Mouse (Mus musculus) hindbrain, embryonic 15.5 days (tissue): ENCODE measurements around the gene Pacsin3. TPM values are rescaled to one million over a fixed set of nuclear protein-coding genes. Genes with fewer than 3 reads are reported as not detected.

Experiments
- ATAC-seq: fragments of 200-750 bp; cut with Nextera tagmentation; 2 replicates; pipeline ENCODE4 v1.8.0; 2017; ENCODE audit warnings: low read depth, moderate number of reproducible peaks, moderate TSS enrichment; ENCODE audit not compliant: low FRiP score
- H3K27ac ChIP-seq: fragments of 300-500 bp; sonication (generic); replicated peaks from 2 replicates; pipeline ENCODE4 v1.5.1; 2015; ENCODE audit warnings: mild to moderate bottlenecking, inconsistent platforms
- H3K27me3 ChIP-seq: fragments of 300-500 bp; sonication (generic); 2 replicates; pipeline ENCODE4 v1.6.1; 2015; ENCODE audit warnings: control low read depth, inconsistent platforms
- H3K36me3 ChIP-seq: fragments of 300-500 bp; sonication (generic); 2 replicates; pipeline ENCODE4 v1.6.1; 2015; ENCODE audit warnings: control low read depth, inconsistent platforms
- H3K4me1 ChIP-seq: fragments of 300-500 bp; sonication (generic); replicated peaks from 2 replicates; pipeline ENCODE4 v1.6.1; 2015; ENCODE audit warnings: control low read depth, inconsistent platforms
- H3K4me2 ChIP-seq: fragments of 300-500 bp; sonication (generic); 2 replicates; pipeline ENCODE4 v1.6.1; 2015; ENCODE audit warnings: moderate library complexity, mild to moderate bottlenecking, inconsistent platforms
- H3K4me3 ChIP-seq: fragments of 300-500 bp; sonication (generic); 2 replicates; pipeline ENCODE4 v1.5.1; 2015; ENCODE audit warnings: mild to moderate bottlenecking, inconsistent platforms
- H3K9ac ChIP-seq: fragments of 300-500 bp; sonication (generic); 2 replicates; pipeline ENCODE4 v1.6.1; 2015; ENCODE audit warnings: inconsistent platforms
- H3K9me3 ChIP-seq: fragments of 300-500 bp; sonication (generic); 2 replicates; pipeline ENCODE4 v1.6.1; 2016; ENCODE audit warnings: control low read depth, inconsistent platforms
- WGBS: fragments of 180-500 bp; shearing (Covaris S2); methylation state at CpG from one replicate; pipeline ENCODE4 v1.1.7; 2015; 5-methylcytosine and 5-hydroxymethylcytosine counted together
- polyA plus RNA-seq: library from polyadenylated mRNA; unstranded; fragments of >200 nt; fragmentation: Nextera tagmentation; extraction: Ambion mirVana; gene quantifications from 2 replicates; pipeline ENCODE4 v1.2.1, GENCODE M21; 2015

The Pacsin3 gene
- polyA plus RNA-seq, 1 experiment from 2014 or later, result 17.0 TPM

GRCm38 (mm10) chr2:91244557-91245228, 11.1 kb upstream of the Pacsin3 start:
- Histone ChIP-seq H3K27me3 (no peaks in the 10 kb centered on the region), H3K9me3 (no peaks in the 10 kb centered on the region), H3K4me3 (no peak overlapping the region), H3K4me2 (no peak overlapping the region), H3K36me3 (no peaks in the 10 kb centered on the region), H3K9ac (no peak overlapping the region), H3K4me1 (no peaks in the 10 kb centered on the region), H3K27ac (no peak overlapping the region)
- no peak for ATAC-seq
- 84% methylated on average over 5 of the region's 5 CpGs for WGBS

GRCm38 (mm10) chr2:91248366-91248765, 7.4 kb upstream of the Pacsin3 start:
- 88% methylated on average over 4 of the region's 4 CpGs for WGBS
- H3K4me1 ChIP-seq, result no peaks in the 10 kb centered on the region

GRCm38 (mm10) chr2:91252001-91252400, 3.8 kb upstream of the Pacsin3 start:
- Histone ChIP-seq H3K27me3 (peaks cover 15% of the 10 kb centered on the region), H3K9me3 (no peaks in the 10 kb centered on the region), H3K4me2 (no peak overlapping the region), H3K9ac (no peak overlapping the region), H3K4me1 (peaks cover 22% of the 10 kb centered on the region), H3K27ac (no peak overlapping the region), H3K4me3 (no peak overlapping the region), H3K36me3 (no peaks in the 10 kb centered on the region)
- no peak for ATAC-seq
- WGBS, result 73% methylated on average over 4 of the region's 4 CpGs

More at GRCm38 (mm10) chr2:91248366-91248765, 7.4 kb upstream of the Pacsin3 start:
- H3K4me3 ChIP-seq, result no peak overlapping the region
- H3K4me2 ChIP-seq, result no peak overlapping the region
- H3K9me3 ChIP-seq, result no peaks in the 10 kb centered on the region
- H3K27me3 ChIP-seq, result no peaks in the 10 kb centered on the region
- no peak overlapping the region for H3K9ac ChIP-seq
- H3K36me3 ChIP-seq, result no peaks in the 10 kb centered on the region
- no peak for ATAC-seq
- no peak overlapping the region for H3K27ac ChIP-seq

GRCm38 (mm10) chr2:91252512-91252911, 3.2 kb upstream of the Pacsin3 start:
- ATAC-seq, result no peak

GRCm38 (mm10) chr2:91254725-91255380, 901 bp upstream of the Pacsin3 start:
- Histone ChIP-seq H3K4me2 (peak overlapping the region; percentile 89), H3K9me3 (no peaks in the 10 kb centered on the region), H3K9ac (no peak overlapping the region), H3K4me3 (no peak overlapping the region), H3K4me1 (peaks cover 29% of the 10 kb centered on the region), H3K27me3 (peaks cover 23% of the 10 kb centered on the region), H3K36me3 (no peaks in the 10 kb centered on the region), H3K27ac (no peak overlapping the region)
- WGBS, result 30% methylated on average over 8 of the region's 8 CpGs
- ATAC-seq, result no peak

More at GRCm38 (mm10) chr2:91252512-91252911, 3.2 kb upstream of the Pacsin3 start:
- Histone ChIP-seq H3K4me2 (no peak overlapping the region), H3K4me3 (no peak overlapping the region), H3K9me3 (no peaks in the 10 kb centered on the region), H3K4me1 (peaks cover 27% of the 10 kb centered on the region), H3K27me3 (peaks cover 18% of the 10 kb centered on the region), H3K36me3 (no peaks in the 10 kb centered on the region), H3K27ac (no peak overlapping the region), H3K9ac (no peak overlapping the region)
- WGBS, result 57% methylated on average over 4 of the region's 4 CpGs

- 2% methylated on average over 47 of the region's 52 CpGs for WGBS
- Histone ChIP-seq H3K9ac (peak overlapping the region; percentile 41), H3K4me1 (peaks cover 29% of the 10 kb centered on the region), H3K36me3 (no peaks in the 10 kb centered on the region), H3K27ac (peak overlapping the region; percentile 64), H3K4me2 (peak overlapping the region; percentile 89), H3K27me3 (peaks cover 23% of the 10 kb centered on the region), H3K9me3 (no peaks in the 10 kb centered on the region), H3K4me3 (peak overlapping the region; percentile 44)
- peak; percentile 43 for ATAC-seq
Measured at GRCm38 (mm10) chr2:91256256-91257125, 737 bp downstream of the Pacsin3 start.

- Histone ChIP-seq H3K4me3 (peak overlapping the region; percentile 44), H3K4me2 (peak overlapping the region; percentile 89), H3K4me1 (peaks cover 29% of the 10 kb centered on the region), H3K9me3 (no peaks in the 10 kb centered on the region), H3K36me3 (no peaks in the 10 kb centered on the region), H3K27me3 (peaks cover 23% of the 10 kb centered on the region), H3K27ac (peak overlapping the region; percentile 64), H3K9ac (peak overlapping the region; percentile 41)
- peak; percentile 71 for ATAC-seq
- under 1% methylated on average over 22 of the region's 22 CpGs for whole genome bisulfite sequencing
Measured at GRCm38 (mm10) chr2:91257126-91257980, 1.6 kb downstream of the Pacsin3 start.

GRCm38 (mm10) chr2:91258054-91258453, 2.3 kb downstream of the Pacsin3 start:
- Histone ChIP-seq H3K27ac (peak overlapping the region; percentile 64), H3K9ac (peak overlapping the region; percentile 41), H3K4me1 (peaks cover 29% of the 10 kb centered on the region), H3K27me3 (peaks cover 23% of the 10 kb centered on the region), H3K36me3 (no peaks in the 10 kb centered on the region), H3K4me2 (peak overlapping the region; percentile 89), H3K4me3 (peak overlapping the region; percentile 44), H3K9me3 (no peaks in the 10 kb centered on the region)
- WGBS, result 64% methylated on average over 5 of the region's 5 CpGs
- peak; percentile 17; the same call in 1 of the 2 replicates for ATAC-seq

- H3K4me1 ChIP-seq, result peaks cover 29% of the 10 kb centered on the region
- peaks cover 23% of the 10 kb centered on the region for H3K27me3 ChIP-seq
- H3K9ac ChIP-seq, result no peak overlapping the region
- 60% methylated on average over 1 of the region's 1 CpGs for WGBS
- no peaks in the 10 kb centered on the region for H3K36me3 ChIP-seq
- no peak overlapping the region for H3K4me3 ChIP-seq
- ATAC-seq, result no peak
- no peaks in the 10 kb centered on the region for H3K9me3 ChIP-seq
- H3K4me2 ChIP-seq, result 0 out of 2 replicates have a peak overlapping the region, but pooled peaks have one; percentile 89
- 0 out of 2 replicates have a peak overlapping the region, but pooled peaks have one; percentile 64 for H3K27ac ChIP-seq
Measured at GRCm38 (mm10) chr2:91258830-91259229, 3.1 kb downstream of the Pacsin3 start.

- ATAC-seq, result no peak
- Histone ChIP-seq H3K4me2 (no peak overlapping the region), H3K4me1 (peaks cover 34% of the 10 kb centered on the region), H3K27me3 (peaks cover 19% of the 10 kb centered on the region), H3K4me3 (no peak overlapping the region), H3K36me3 (no peaks in the 10 kb centered on the region), H3K9ac (no peak overlapping the region), H3K9me3 (no peaks in the 10 kb centered on the region), H3K27ac (no peak overlapping the region)
- 96% methylated on average over 1 of the region's 1 CpGs for WGBS
Measured at GRCm38 (mm10) chr2:91259493-91259892, 3.7 kb downstream of the Pacsin3 start.
